Mouse (Mus musculus) left cerebral cortex, adult 8-10 months (tissue): ENCODE results near the gene Cda. TPM values are rescaled to one million over a fixed set of nuclear protein-coding genes. Genes with fewer than 3 reads are reported as not detected.
"Not testable (repeated sequence)": the region's sequence is repeated elsewhere in the genome, so short reads cannot be mapped to it uniquely, and the experiment has no call there.

Experiments used
- DNase-seq, 2 experiments: peaks; one replicate each; pipeline ENCODE4 v3.0.0; 2022; ENCODE audit warnings: low spot score in 2 of 2
- total RNA-seq, 4 experiments: library from RNA; stranded (reverse); gene quantifications; 2 replicates each; pipeline ENCODE4 v1.2.4; 2022

Cda gene
- total RNA-seq, 4 experiments from 2014 or later, result 3.4 to 5.3 (median 4.4) TPM

DNA sequence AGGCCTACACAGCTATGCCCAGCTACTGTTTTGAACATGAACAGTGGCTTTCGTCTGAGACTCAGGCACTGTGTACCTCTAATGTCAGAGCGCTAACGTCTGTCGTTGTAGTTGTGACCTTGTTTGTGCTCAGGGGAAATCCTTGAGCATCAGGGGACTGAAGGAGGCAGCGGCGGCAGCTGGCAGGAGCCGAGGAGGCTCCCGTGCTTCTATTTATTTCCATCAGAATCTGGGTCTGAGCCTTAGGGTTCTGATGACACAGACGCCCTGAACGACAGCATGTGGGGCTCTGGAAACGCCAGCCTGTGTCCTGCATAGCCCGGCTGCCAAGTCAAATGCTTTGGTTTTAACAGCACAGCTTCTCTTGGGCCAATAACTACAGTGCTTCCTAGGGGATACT, 32.8 kb downstream of the Cda start:
- no peak for DNase-seq

- no peak for DNase-seq
These were observed 34.7 kb downstream of the Cda start for GRCm38 (mm10) chr4:138333135-138333534.

- DNase-seq, result no peak
These were observed 36.1 kb downstream of the Cda start for GRCm38 (mm10) chr4:138331647-138332046.

GRCm38 (mm10) chr4:138330264-138330671, 37.5 kb downstream of the Cda start:
- no peak for DNase-seq

DNA sequence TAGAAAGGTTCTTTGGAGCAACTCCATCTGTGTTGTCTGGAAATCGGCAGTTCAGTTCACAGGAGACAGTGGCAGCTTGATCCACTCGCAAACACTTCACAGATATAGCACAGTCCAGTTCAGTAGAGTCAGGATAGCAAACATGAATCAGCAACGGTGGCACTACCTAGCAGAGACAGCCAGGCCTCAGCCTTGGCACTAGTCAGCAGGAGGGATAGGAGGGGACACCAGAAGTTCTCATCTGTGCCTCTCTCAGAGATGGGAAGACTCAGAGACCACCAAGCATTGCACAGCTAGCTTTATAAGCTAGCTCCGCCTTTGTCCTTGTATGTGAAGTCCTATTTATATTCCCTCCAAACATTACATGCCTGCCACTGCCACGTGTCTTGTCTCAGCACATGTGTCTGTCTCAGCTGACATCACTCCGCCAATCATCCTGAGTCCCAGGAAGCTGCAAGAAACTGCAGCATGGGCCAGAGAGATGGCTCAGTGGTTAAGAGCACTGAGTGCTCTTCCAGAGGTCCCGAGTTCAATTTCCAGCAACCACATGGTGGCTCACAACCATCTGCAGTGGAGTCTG, 39.8 kb downstream of the Cda start:
- DNase-seq, result no peak

DNA sequence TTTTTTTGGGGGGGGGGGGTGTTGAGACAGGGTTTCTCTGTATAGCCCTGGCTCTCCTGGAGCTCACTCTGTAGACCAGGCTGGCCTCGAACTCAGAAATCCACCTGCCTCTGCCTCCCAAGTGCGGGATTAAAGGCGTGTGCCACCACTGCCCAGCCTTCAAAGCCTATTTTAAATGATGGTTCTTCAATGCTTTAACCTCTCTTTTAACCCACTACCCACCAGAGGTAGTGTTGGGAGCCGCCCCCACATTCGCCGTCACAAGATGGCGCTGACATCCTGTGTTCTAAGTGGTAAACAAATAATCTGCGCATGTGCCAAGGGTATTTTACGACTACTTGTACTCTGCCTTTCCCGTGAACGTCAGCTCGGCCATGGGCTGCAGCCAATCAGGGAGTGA, 40.6 kb downstream of the Cda start:
- DNase-seq, result not testable (repeated sequence)

DNA sequence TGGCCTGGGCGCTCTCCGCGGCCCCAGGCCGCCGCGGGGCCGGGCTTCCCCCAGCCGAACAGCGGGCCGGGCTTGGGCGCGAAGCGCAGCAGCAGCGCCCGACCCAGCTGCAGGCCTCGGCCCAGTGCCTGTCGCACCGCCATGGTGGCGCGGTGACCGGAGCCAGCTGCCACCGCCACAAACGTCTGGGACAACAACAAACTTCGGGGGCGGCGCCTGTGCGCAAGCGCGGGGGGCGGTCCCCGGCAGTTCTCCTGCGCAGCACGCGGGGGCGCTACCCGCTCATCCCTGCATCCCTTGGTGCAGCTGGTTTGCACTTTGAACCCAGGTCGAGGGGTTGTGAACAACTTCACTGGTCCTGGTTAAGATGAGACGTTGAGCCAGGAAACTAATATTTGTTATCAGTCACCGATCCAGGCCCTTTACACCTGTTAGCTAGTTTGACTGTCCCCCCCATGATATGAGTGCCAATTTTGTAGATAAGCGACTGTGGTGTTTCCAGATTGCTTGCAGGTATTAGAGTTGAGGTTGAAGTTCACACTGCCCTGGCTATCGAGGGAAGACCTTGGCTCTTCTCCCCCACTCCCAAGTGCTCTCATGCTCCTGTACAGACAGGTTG, 41.6 kb downstream of the Cda start, which contains the start of gene Pink1:
Gene Pink1 (minus strand): TSS at position 231 of the 619 bp plus-strand sequence.
- peak; percentile 87 for DNase-seq

- peak; percentile 82 to 91 for DNase-seq
These were observed 42.2 kb downstream of the Cda start for GRCm38 (mm10) chr4:138325466-138326076.

GRCm38 (mm10) chr4:138324451-138324850, 43.3 kb downstream of the Cda start:
- DNase-seq, result no peak

DNA sequence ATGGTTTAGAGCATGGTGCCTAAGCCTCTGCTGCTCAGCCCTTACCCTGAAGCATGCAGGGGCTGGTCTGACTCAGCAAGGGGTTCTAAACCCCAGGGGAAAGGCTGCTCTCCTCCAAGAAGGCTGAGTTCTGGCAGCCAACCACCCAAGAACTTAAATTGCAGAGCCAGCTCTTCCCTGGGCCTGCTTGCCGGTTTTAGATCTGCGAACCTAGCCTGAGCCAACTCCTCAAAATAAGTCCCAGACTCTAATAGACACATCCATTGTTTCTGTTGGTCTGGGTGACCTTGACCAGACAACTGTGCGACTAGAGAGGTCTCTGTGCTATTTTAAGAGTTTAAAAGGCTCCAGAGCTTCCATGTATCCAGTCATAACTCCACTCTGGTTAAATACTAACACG, 44.0 kb downstream of the Cda start:
- DNase-seq, result no peak

GRCm38 (mm10) chr4:138322692-138323091, 45.1 kb downstream of the Cda start:
- no peak for DNase-seq

GRCm38 (mm10) chr4:138321488-138321887, 46.3 kb downstream of the Cda start:
- DNase-seq, result no peak

DNA sequence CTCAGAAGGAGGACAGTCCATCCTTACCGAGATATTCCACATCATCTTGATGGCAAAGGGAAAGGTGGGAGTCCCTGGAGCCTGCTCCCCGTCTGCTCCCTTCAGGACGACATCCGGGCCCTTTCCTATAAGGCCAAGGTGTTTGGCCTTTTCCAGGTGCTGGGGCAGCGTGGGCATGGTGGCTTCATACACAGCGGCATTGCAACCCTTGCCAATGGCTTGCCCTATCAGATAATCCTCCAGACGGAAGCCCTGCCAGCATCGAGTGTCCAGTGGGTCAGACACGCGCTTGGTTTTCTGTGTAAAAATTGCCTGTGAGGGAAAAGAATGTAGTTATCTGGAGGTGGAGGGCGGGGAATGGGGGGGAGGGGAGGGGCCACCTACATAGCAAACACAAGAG, 47.1 kb downstream of the Cda start:
- DNase-seq, result no peak

DNA sequence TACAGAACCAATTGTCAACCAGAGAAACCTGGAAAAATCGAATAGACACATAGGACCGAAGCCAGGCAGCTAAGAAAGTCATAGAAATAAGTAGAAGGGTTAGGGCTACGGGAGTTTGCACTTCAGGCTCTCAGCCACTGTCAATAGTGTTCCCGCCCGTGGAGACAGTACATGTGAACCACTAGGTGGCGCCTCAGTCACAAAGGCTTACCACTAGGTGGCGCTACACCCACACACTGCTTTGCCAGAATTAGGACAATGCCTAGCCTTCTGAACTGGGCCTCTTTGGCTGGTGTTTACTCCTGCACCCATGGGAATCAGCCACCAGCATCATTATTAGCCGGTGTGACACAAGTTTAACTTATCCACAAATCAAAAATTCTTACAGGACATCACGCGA, 48.3 kb downstream of the Cda start:
- peak; percentile 74 to 82 for DNase-seq

GRCm38 (mm10) chr4:138318509-138319266, 49.1 kb downstream of the Cda start:
- no peak for DNase-seq

DNA sequence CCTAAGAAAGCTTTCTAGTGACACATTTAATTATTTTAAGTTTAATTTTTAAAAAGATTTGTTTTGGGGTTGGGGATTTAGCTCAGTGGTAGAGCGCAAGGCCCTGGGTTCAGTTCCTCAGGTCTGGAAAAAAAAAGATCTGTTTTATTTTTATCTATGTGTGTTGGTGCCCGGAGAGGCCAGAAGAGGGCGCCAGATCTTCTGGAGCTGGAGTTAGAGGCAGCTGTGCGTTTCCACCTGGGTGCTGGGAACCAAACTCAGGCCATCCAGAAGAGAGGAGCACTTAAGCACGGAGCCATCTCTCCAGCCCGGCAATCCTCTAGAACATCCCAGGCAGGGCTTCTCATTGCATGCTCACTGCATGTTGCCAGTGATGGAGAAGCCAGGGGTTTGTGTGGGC, 51.4 kb downstream of the Cda start:
- DNase-seq, result no peak

DNA sequence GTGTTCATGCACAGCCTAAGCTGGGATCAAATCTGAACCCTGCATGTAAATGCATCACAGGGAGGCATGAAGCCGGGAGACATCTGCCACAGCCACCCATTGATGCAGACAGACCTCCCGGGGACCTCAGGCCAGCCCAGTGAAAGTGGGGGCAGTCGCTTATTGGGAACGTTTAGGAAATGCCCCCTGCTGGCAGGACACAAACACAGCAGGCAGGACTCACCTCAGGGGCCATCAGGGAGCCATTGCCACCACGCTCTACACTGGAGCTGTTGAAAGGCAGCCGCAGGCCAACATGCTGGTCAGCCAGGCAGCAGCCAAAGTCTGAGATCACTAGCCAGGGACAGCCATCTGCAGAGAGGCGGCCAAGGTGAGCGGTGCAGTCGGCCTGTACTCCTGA, 52.0 kb downstream of the Cda start:
- no peak for DNase-seq

- DNase-seq, result no peak
These were observed 54.0 kb downstream of the Cda start for GRCm38 (mm10) chr4:138313795-138314194.

GRCm38 (mm10) chr4:138313021-138313420, 54.8 kb downstream of the Cda start:
- no peak for DNase-seq

DNA sequence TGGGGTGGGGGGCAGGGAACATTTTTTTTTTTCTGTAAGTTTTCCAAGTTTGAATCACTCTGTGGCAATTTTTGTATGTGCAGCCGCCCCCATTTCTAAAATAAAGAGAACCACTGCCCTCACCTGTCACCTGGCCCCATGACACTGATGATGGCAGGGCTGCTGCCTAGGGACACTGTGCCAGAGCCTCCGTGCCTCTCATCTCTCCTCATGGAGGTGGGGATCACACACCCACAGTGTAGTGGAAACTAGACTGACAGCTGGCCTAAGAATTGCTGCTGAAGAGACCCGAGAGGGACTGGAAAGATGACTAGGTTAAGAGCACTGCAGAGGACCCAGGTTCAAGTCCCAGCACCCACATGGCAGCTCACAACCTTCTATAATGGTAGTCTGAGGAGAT, 55.7 kb downstream of the Cda start:
- no peak for DNase-seq

DNA sequence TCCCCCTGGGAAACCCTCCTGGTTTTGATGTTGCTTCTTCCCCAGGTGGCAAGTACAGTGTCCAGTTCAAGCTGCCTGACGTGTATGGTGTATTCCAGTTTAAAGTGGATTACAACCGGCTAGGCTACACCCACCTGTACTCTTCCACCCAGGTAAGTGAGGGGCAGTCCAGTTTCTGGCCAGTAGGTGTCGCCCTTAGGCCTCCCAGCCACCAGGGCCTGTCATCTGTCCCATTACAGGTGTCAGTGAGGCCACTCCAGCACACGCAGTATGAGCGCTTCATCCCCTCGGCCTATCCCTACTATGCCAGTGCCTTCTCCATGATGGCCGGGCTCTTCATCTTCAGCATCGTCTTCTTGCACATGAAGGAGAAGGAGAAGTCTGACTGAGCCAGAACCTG, 56.2 kb downstream of the Cda start:
- no peak for DNase-seq

DNA sequence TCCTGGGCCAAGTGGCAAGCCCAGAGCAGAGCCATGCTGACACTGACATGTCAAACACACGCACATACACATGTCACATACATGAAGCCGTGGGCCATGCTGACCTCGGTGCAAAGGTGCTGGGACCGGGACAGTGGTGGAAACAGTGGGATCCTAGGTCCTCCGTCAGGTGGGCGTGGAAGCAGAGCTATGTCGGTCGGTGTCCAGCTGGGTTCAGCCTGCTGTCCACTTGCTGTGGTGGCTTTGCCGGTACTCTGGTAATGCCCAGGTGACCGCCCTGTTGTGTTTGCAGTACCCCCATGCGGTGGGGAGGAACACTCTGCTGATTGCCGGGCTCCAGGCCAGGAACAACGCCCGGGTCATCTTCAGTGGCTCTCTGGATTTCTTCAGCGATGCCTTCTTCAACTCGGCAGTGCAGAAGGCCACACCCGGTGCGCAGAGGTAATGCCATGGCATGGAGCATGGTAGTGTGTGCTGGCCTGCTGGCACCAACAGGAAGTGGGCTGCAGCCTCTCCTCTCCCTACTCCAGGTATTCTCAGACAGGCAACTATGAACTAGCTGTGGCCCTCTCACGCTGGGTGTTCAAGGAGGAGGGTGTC, 57.4 kb downstream of the Cda start:
- DNase-seq, result no peak
